Mouse (Mus musculus): Measurements from ENCODE around the gene Kdm2a. TPM values are rescaled to one million over a fixed set of nuclear protein-coding genes. Genes with fewer than 3 reads are reported as not detected.
"Not testable (repeated sequence)": the region's sequence is repeated elsewhere in the genome, so short reads cannot be mapped to it uniquely, and the experiment has no call there.

The Kdm2a gene
- total RNA-seq, 4 experiments from 2014 or later = 79.2 to 87.3 (median 84.4) TPM

DNA sequence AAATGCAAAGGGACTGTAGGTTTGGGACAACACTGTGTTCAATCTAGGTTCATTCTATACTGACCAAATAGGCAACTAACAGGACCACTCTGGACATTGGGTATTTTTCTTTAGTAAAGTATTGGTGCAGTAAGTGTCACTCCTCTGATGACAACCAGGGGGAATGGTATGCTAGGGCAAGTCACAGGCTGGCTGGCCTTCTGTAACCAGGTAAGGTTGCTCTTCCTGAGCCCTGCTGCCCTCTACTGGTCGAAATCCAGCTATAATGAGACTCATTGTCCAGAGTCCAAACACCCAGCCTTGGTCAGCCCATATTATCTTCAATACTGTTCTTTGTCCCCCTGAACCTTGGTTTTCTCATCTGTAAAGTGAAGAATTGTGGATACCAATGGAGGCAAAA is 19.1 kb upstream of the Kdm2a start:
- DNase-seq (ENCODE audit: low spot score in 2 of 2) = peak in 1 of 2 experiments; percentile 51

GRCm38 (mm10) chr19:4414631-4415030 is 16.5 kb upstream of the Kdm2a start:
- no peak for DNase-seq (ENCODE audit: low spot score in 2 of 2)

DNA sequence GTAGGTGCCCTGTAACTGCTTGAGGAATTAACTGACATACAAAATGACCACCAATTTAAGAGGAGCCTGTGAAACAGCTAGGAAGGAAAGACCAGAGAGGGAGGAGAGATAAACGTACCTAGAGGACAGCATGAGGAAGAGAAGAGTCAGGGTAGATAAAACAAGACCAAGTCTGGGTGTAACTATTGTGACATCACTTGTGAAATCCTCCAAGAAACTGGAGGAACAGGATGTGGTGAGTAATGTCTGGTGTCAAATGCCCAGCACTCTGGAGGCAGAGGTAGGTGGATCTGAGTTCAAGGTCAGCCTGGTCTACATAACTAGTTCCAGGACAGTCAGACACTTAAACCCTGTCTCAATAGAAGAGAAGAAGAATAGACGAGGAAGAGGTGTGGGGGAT is 11.0 kb upstream of the Kdm2a start:
- no peak for DNase-seq (ENCODE audit: low spot score in 2 of 2)

GRCm38 (mm10) chr19:4404840-4405239 is 6.8 kb upstream of the Kdm2a start:
- DNase-seq (ENCODE audit: low spot score in 2 of 2) = no peak

GRCm38 (mm10) chr19:4398959-4399358 is 874 bp upstream of the Kdm2a start:
- DNase-seq (ENCODE audit: low spot score in 2 of 2) = no peak

GRCm38 (mm10) chr19:4398630-4398948 is 504 bp upstream of the Kdm2a start:
- DNase-seq (ENCODE audit: low spot score in 2 of 2) = no peak

- DNase-seq (ENCODE audit: low spot score in 2 of 2) = peak; percentile 92 to 95
These were observed 887 bp downstream of the Kdm2a start for GRCm38 (mm10) chr19:4396998-4397797.

GRCm38 (mm10) chr19:4396081-4396997 is 1.7 kb downstream of the Kdm2a start:
- peak; percentile 14 to 15 for DNase-seq (ENCODE audit: low spot score in 2 of 2)

GRCm38 (mm10) chr19:4387276-4387675 is 10.8 kb downstream of the Kdm2a start:
- DNase-seq (ENCODE audit: low spot score in 2 of 2) = no peak

- DNase-seq (ENCODE audit: low spot score in 2 of 2) = no peak
These were observed 13.1 kb downstream of the Kdm2a start for GRCm38 (mm10) chr19:4385026-4385425.

DNA sequence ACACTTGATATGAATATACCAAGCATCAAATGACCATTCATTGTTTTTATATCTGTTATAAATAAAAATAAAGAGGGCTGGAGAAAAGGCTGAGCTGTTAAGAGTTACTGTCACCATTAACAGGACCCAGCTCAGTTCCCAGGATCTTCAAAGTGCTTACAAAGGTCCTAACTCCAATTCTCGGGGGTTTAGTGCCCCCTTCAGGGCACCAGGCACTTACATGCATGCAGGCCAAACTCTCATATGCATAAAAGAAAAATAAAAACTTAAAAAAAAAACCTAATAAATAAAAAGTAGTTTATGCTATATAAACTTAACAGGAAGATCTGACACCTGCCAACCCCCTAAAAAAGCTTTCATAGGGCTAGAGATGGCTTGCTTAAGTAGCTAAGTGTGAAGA is 13.8 kb downstream of the Kdm2a start:
- DNase-seq (ENCODE audit: low spot score in 2 of 2) = no peak

- DNase-seq (ENCODE audit: low spot score in 2 of 2) = no peak
These were observed 14.8 kb downstream of the Kdm2a start for GRCm38 (mm10) chr19:4383306-4383705.

DNA sequence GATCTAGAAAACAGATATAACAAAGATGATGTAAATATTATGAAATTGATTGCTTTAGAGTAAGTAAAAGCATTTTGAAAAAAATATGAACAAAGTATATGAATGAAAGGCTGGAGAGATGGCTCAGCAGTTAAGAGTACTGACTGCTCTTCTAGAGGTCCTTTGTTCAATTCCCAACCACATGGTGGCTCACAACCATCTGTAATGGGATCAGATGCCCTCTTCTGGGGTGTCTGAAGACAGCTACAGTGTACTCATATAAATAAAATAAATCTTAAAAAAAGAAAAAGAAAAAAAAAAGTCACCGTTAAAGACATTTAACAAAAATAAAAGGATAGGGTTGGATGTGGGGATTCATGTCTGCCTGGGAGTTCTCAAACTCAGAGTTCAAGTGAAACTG is 15.8 kb downstream of the Kdm2a start:
- DNase-seq (ENCODE audit: low spot score in 2 of 2) = not testable (repeated sequence)

DNA sequence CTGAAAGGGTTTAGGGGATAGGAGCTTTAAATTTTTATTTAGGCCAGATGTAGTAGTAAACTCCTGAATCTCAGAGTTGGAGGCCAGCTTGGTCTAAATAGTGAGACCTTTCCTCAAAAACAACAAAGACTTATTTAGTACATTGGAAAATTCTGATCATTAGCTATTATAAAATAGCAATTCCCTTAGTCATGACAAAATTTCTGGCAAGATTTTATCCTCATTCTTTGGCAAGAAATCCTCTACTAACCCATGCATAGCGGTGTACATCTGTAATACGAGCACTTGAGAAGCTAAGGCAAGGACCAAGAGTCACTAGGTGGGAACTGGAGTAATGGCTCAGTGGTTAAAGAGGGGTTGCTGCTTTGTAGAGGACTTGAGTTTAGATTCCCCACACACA is 27.4 kb downstream of the Kdm2a start:
- DNase-seq (ENCODE audit: low spot score in 2 of 2) = no peak

DNA sequence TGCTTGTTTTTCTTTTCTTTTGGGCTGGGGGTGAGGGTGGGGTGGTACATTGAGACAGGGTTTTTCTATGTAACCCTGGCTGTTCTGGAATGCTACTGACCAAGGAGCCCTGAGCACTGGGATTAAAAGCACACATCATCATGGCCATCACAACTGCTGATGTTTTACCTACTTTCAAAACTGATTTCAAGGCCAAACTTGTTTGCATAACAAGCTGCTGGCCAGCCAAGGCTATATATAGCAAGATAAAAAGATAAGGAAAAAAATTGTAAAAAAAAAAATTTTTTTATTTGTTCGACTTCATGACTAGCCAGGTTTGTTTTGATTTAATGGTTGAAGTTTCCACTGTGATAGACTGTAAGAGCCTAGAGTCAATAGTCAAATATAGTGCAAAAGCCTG is 27.8 kb downstream of the Kdm2a start:
- DNase-seq (ENCODE audit: low spot score in 2 of 2) = no peak

GRCm38 (mm10) chr19:4349455-4349854 is 48.6 kb downstream of the Kdm2a start:
- no peak for DNase-seq (ENCODE audit: low spot score in 2 of 2)

DNA sequence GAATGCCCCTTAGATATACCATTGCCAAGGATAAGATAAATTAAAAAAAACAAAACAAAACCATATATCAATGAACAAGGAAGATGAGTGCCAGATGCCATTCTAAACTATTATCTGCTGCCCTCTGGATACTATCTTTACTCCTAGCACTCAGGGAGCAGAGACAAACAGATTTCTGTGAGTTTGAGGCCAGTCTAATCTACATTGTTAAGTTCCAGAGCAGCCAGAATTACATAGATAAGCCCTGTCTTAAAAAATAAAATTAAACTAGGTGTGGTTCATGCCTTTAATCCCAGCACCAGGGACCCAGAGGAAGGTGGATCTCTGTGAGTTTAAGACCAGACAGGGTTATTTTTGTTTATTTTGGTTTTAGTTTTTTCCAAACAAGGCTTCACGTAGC is 51.6 kb downstream of the Kdm2a start:
- no peak for DNase-seq (ENCODE audit: low spot score in 2 of 2)

- DNase-seq (ENCODE audit: low spot score in 2 of 2) = no peak
These were observed 59.9 kb downstream of the Kdm2a start for GRCm38 (mm10) chr19:4338162-4338561.

- peak; percentile 93 to 94 for DNase-seq (ENCODE audit: low spot score in 2 of 2)
These were observed 64.3 kb downstream of the Kdm2a start for GRCm38 (mm10) chr19:4333791-4334190.

DNA sequence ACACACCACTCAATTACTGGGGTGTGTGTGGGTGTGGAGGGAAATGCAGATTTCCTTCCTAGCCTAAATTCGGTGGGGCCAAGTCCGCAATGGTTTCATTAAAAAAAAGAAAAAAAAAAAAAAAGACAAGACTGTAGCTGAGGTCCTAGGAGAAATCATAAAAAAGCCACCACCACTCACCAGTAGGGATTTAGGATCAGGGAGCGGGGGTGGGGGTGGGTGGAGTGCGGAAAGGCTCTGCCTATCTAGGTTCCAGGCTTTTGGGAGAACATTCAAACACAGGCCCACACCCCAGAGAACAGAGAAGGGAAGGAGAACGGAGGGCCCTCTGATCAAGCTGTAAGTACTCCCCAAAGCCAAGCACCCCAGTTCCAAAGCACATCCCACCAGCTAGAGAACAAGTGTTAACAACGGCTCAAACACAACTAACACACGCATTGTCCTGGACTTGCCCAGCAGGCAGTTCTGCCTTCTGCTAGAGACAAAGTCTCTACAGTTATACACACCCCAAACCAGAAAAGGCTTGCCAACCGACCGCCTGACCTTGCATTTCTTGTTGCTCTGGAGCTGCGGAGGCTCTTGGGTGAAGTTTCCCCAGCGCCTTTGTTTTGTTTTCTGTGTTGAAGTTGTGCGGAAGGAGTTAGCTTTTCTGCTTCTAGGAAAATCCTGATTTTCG is 64.8 kb downstream of the Kdm2a start:
- DNase-seq (ENCODE audit: low spot score in 2 of 2) = no peak

- DNase-seq (ENCODE audit: low spot score in 2 of 2) = peak; percentile 24 to 41
These were observed 65.4 kb downstream of the Kdm2a start for GRCm38 (mm10) chr19:4332653-4333052.

- DNase-seq (ENCODE audit: low spot score in 2 of 2) = no peak
These were observed 66.8 kb downstream of the Kdm2a start for GRCm38 (mm10) chr19:4331273-4331672.

Measured in layer of hippocampus, adult 8-10 months (tissue).